Mouse (Mus musculus) testis, adult 2 months (tissue): Measurements from ENCODE around the gene Hnrnpf. TPM values are rescaled to one million over a fixed set of nuclear protein-coding genes. Genes with fewer than 3 reads are reported as not detected.
A peak's percentile ranks its signal among the peaks of the same experiment; 100 is the strongest.

Experiments
- H3K27ac ChIP-seq: fragments of 200-500 bp; 2 replicates; pipeline ENCODE4 v1.5.1; 2012; ENCODE audit warnings: low read depth, low read length; ENCODE audit not compliant: control insufficient read depth, insufficient read depth
- H3K27me3 ChIP-seq: fragments of 200-500 bp; 2 replicates; pipeline ENCODE4 v1.6.1; 2012; ENCODE audit warnings: mild to moderate bottlenecking, low read length, moderate library complexity; ENCODE audit not compliant: control insufficient read depth, insufficient read depth
- H3K36me3 ChIP-seq: fragments of 200-500 bp; 2 replicates; pipeline ENCODE4 v1.6.1; 2012; ENCODE audit warnings: mild to moderate bottlenecking, low read length; ENCODE audit not compliant: control insufficient read depth, insufficient read depth
- H3K4me1 ChIP-seq: fragments of 200-500 bp; 2 replicates; pipeline ENCODE4 v1.6.1; 2012; ENCODE audit warnings: low read length; ENCODE audit not compliant: control insufficient read depth, insufficient read depth
- H3K4me3 ChIP-seq: fragments of 200-500 bp; 2 replicates; pipeline ENCODE4 v1.5.1; 2012; ENCODE audit warnings: low read depth, mild to moderate bottlenecking, low read length, moderate library complexity, mixed read lengths; ENCODE audit not compliant: control insufficient read depth
- CTCF ChIP-seq: fragments of 200-500 bp; IDR thresholded peaks from 2 replicates; pipeline ENCODE4 v1.5.1; 2012; ENCODE audit warnings: low read depth, mild to moderate bottlenecking, inconsistent platforms, low read length, moderate library complexity; ENCODE audit not compliant: control insufficient read depth, insufficient read depth, insufficient replicate concordance
- POLR2A ChIP-seq: fragments of 200-500 bp; IDR thresholded peaks from 2 replicates; pipeline ENCODE4 v1.6.1; 2012; ENCODE audit warnings: low read depth, mild to moderate bottlenecking, inconsistent platforms, low read length, moderate library complexity; ENCODE audit not compliant: control insufficient read depth
- polyA plus RNA-seq: library from polyadenylated mRNA; depleted of rRNA; stranded (reverse); fragments of >200 nt; gene quantifications from 2 replicates; pipeline ENCODE4 v1.2.3, GENCODE M21; 2012

The Hnrnpf gene
- polyA plus RNA-seq, 1 experiment = 325 TPM

GRCm38 (mm10) chr6:117881229-117881628 is 18.9 kb upstream of the Hnrnpf start:
- Histone ChIP-seq H3K4me1 (peaks cover 3% of the 10 kb centered on the region; the same call in 1 of the 2 replicates), H3K27me3 (no peaks in the 10 kb centered on the region), H3K36me3 (no peaks in the 10 kb centered on the region), H3K4me3 (no peak overlapping the region), H3K27ac (no peak overlapping the region)
- TF ChIP-seq POLR2A (no peak), CTCF (no peak)

- H3K4me3 ChIP-seq = no peak overlapping the region
- no peaks in the 10 kb centered on the region for H3K36me3 ChIP-seq
- peaks cover 3% of the 10 kb centered on the region; the same call in 1 of the 2 replicates for H3K4me1 ChIP-seq
- TF ChIP-seq POLR2A = no peak
- no peak for TF ChIP-seq CTCF
- no peak overlapping the region for H3K27ac ChIP-seq
- no peaks in the 10 kb centered on the region for H3K27me3 ChIP-seq
These were observed 18.1 kb upstream of the Hnrnpf start for GRCm38 (mm10) chr6:117881997-117882396.

- no peaks in the 10 kb centered on the region for H3K27me3 ChIP-seq
- TF ChIP-seq POLR2A = no peak
- TF ChIP-seq CTCF = no peak
- H3K36me3 ChIP-seq = no peaks in the 10 kb centered on the region
- H3K4me3 ChIP-seq = no peak overlapping the region
- no peak overlapping the region for H3K27ac ChIP-seq
- H3K4me1 ChIP-seq = peaks cover 5% of the 10 kb centered on the region
These were observed 14.2 kb upstream of the Hnrnpf start for GRCm38 (mm10) chr6:117885943-117886342.

GRCm38 (mm10) chr6:117888032-117888431 is 12.1 kb upstream of the Hnrnpf start:
- Histone ChIP-seq H3K27me3 (no peaks in the 10 kb centered on the region), H3K4me1 (peaks cover 8% of the 10 kb centered on the region), H3K27ac (no peak overlapping the region), H3K36me3 (no peaks in the 10 kb centered on the region), H3K4me3 (no peak overlapping the region)
- TF ChIP-seq CTCF = no peak
- no peak for TF ChIP-seq POLR2A

- H3K36me3 ChIP-seq = no peaks in the 10 kb centered on the region
- no peak overlapping the region for H3K4me3 ChIP-seq
- no peak overlapping the region for H3K27ac ChIP-seq
- TF ChIP-seq CTCF = no peak
- no peak for TF ChIP-seq POLR2A
- no peaks in the 10 kb centered on the region for H3K27me3 ChIP-seq
- H3K4me1 ChIP-seq = peaks cover 8% of the 10 kb centered on the region
These were observed 11.5 kb upstream of the Hnrnpf start for GRCm38 (mm10) chr6:117888642-117889096.

- H3K27ac ChIP-seq = no peak overlapping the region
- TF ChIP-seq POLR2A (no peak), CTCF (no peak)
- no peaks in the 10 kb centered on the region for H3K36me3 ChIP-seq
- H3K27me3 ChIP-seq = no peaks in the 10 kb centered on the region
- H3K4me3 ChIP-seq = no peak overlapping the region
- H3K4me1 ChIP-seq = peaks cover 8% of the 10 kb centered on the region
These were observed 9.9 kb upstream of the Hnrnpf start for GRCm38 (mm10) chr6:117890257-117890656.

GRCm38 (mm10) chr6:117891369-117892160 is 8.6 kb upstream of the Hnrnpf start:
- Histone ChIP-seq H3K4me3 (peak overlapping the region; percentile 25), H3K27ac (peak overlapping the region; percentile 19; the same call in 1 of the 2 replicates), H3K36me3 (no peaks in the 10 kb centered on the region), H3K27me3 (no peaks in the 10 kb centered on the region), H3K4me1 (peaks cover 8% of the 10 kb centered on the region)
- TF ChIP-seq CTCF = no peak
- no peak for TF ChIP-seq POLR2A

- H3K4me3 ChIP-seq = no peak overlapping the region
- TF ChIP-seq CTCF = no peak
- no peak for TF ChIP-seq POLR2A
- H3K27me3 ChIP-seq = no peaks in the 10 kb centered on the region
- peaks cover 8% of the 10 kb centered on the region for H3K4me1 ChIP-seq
- peak overlapping the region; percentile 64 for H3K27ac ChIP-seq
- no peaks in the 10 kb centered on the region for H3K36me3 ChIP-seq
These were observed 7.7 kb upstream of the Hnrnpf start for GRCm38 (mm10) chr6:117892386-117892785.
